Mouse (Mus musculus) adrenal gland (tissue): ENCODE results near the gene Zbtb40.

Experiments
- intact Hi-C: fragments of 180-260 bp; cut with DNase I; formaldehyde crosslinking; loops from one replicate; pipeline ENCODE4 v1.15.1; 2025
- long read RNA-seq, 2 experiments: library from polyadenylated mRNA; unstranded; transcript quantifications; one replicate each; pipeline ENCODE4 v2.0.0; 2020; ENCODE audit warnings: borderline replicate concordance in 1 of 2; ENCODE audit not compliant: insufficient replicate concordance in 1 of 2

Zbtb40 gene
- long read RNA-seq, experiment 1, partial matches to known transcripts: 0 of 3 reads
- long read RNA-seq, experiment 1, other reads (novel, unspliced or antisense): 3 of 3 reads
- long read RNA-seq, experiment 2, partial matches to known transcripts: 0 of 3 reads
- long read RNA-seq, experiment 2, other reads (novel, unspliced or antisense): 3 of 3 reads

- intact Hi-C loops: no loop called here
Observed at GRCm38 (mm10) chr4:137048550-137049032, at the start of gene Zbtb40. Gene Zbtb40 (minus strand): TSS chr4:137048801.

- intact Hi-C loops: no loop called here
Observed at GRCm38 (mm10) chr4:137097984-137098327, 49.4 kb upstream of the Zbtb40 start.

- intact Hi-C loops: no loop called here
Observed at GRCm38 (mm10) chr4:137097246-137097983, 48.8 kb upstream of the Zbtb40 start.

GRCm38 (mm10) chr4:137096353-137096752 is 47.8 kb upstream of the Zbtb40 start:
- intact Hi-C loops: no loop called here

GRCm38 (mm10) chr4:137085083-137085810 is 36.6 kb upstream of the Zbtb40 start:
- intact Hi-C loops: no loop called here

GRCm38 (mm10) chr4:137082866-137083265 is 34.3 kb upstream of the Zbtb40 start:
- intact Hi-C loops: no loop called here

- intact Hi-C loops: no loop called here
Observed at GRCm38 (mm10) chr4:137081401-137081800, 32.8 kb upstream of the Zbtb40 start.

GRCm38 (mm10) chr4:137077216-137077615 is 28.6 kb upstream of the Zbtb40 start:
- intact Hi-C loops: loop anchor here (2.0 to 5.0 kb wide), 3 partner anchors 85 to 232 kb away; no protein-coding TSS in a partner anchor

- intact Hi-C loops: loop anchor here (5.0 kb wide), 2 partner anchors 164 to 419 kb away; no protein-coding TSS in a partner anchor
Observed at GRCm38 (mm10) chr4:137071204-137071603, 22.6 kb upstream of the Zbtb40 start.

GRCm38 (mm10) chr4:137068491-137068890 is 19.9 kb upstream of the Zbtb40 start:
- intact Hi-C loops: loop anchor here (5.0 kb wide), 1 partner anchor 86 kb away; no protein-coding TSS in a partner anchor

- intact Hi-C loops: loop anchor here (5.0 kb wide), 1 partner anchor 84 kb away; no protein-coding TSS in a partner anchor
Observed at GRCm38 (mm10) chr4:137065846-137066245, 17.2 kb upstream of the Zbtb40 start.

- intact Hi-C loops: no loop called here
Observed at GRCm38 (mm10) chr4:137054932-137055331, 6.3 kb upstream of the Zbtb40 start.

- intact Hi-C loops: no loop called here
Observed at GRCm38 (mm10) chr4:137053810-137054209, 5.2 kb upstream of the Zbtb40 start.

GRCm38 (mm10) chr4:137047840-137048549 is 606 bp downstream of the Zbtb40 start:
- intact Hi-C loops: no loop called here

GRCm38 (mm10) chr4:137046110-137046509 is 2.5 kb downstream of the Zbtb40 start:
- intact Hi-C loops: no loop called here

- intact Hi-C loops: no loop called here
Observed at GRCm38 (mm10) chr4:137044516-137044915, 4.1 kb downstream of the Zbtb40 start.

GRCm38 (mm10) chr4:137043799-137044198 is 4.8 kb downstream of the Zbtb40 start:
- intact Hi-C loops: no loop called here

GRCm38 (mm10) chr4:137042039-137042438 is 6.6 kb downstream of the Zbtb40 start:
- intact Hi-C loops: no loop called here

GRCm38 (mm10) chr4:137041161-137041621 is 7.4 kb downstream of the Zbtb40 start:
- intact Hi-C loops: no loop called here

GRCm38 (mm10) chr4:137039441-137039840 is 9.2 kb downstream of the Zbtb40 start:
- intact Hi-C loops: no loop called here

GRCm38 (mm10) chr4:137038501-137038900 is 10.1 kb downstream of the Zbtb40 start:
- intact Hi-C loops: no loop called here
